Mouse (Mus musculus) liver, embryonic 12.5 days (tissue): ENCODE measurements around the gene Thoc6. TPM values are rescaled to one million over a fixed set of nuclear protein-coding genes. Genes with fewer than 3 reads are reported as not detected.

Experiments used
- ATAC-seq: fragments of 200-750 bp; cut with Nextera tagmentation; 2 replicates; pipeline ENCODE4 v1.8.0; 2017; ENCODE audit warnings: moderate number of reproducible peaks, mild to moderate bottlenecking, moderate library complexity
- H3K27ac ChIP-seq: fragments of 300-500 bp; sonication (generic); 2 replicates; pipeline ENCODE4 v1.5.1; 2016; ENCODE audit warnings: mild to moderate bottlenecking
- H3K27me3 ChIP-seq: fragments of 300-500 bp; sonication (generic); replicated peaks from 2 replicates; pipeline ENCODE4 v1.6.1; 2016; ENCODE audit warnings: mild to moderate bottlenecking, moderate library complexity
- H3K36me3 ChIP-seq: fragments of 300-500 bp; sonication (generic); 2 replicates; pipeline ENCODE4 v1.6.1; 2016; ENCODE audit warnings: mild to moderate bottlenecking, moderate library complexity
- H3K4me1 ChIP-seq: fragments of 300-500 bp; sonication (generic); 2 replicates; pipeline ENCODE4 v1.6.1; 2016
- H3K4me2 ChIP-seq: fragments of 300-500 bp; sonication (generic); 2 replicates; pipeline ENCODE4 v1.6.1; 2016; ENCODE audit warnings: mild to moderate bottlenecking, moderate library complexity
- H3K4me3 ChIP-seq: fragments of 300-500 bp; sonication (generic); 2 replicates; pipeline ENCODE4 v1.5.1; 2016; ENCODE audit warnings: mild to moderate bottlenecking, moderate library complexity
- H3K9ac ChIP-seq: fragments of 300-500 bp; sonication (generic); 2 replicates; pipeline ENCODE4 v1.6.1; 2016; ENCODE audit warnings: mild to moderate bottlenecking, moderate library complexity
- H3K9me3 ChIP-seq: fragments of 300-500 bp; sonication (generic); replicated peaks from 2 replicates; pipeline ENCODE4 v1.6.1; 2016; ENCODE audit warnings: mild to moderate bottlenecking, moderate library complexity
- WGBS: fragments of 180-500 bp; shearing (Covaris S2); methylation state at CpG from one replicate; pipeline ENCODE4 v1.1.7; 2016; ENCODE audit not compliant: insufficient replicate concordance; 5-methylcytosine and 5-hydroxymethylcytosine counted together
- polyA plus RNA-seq: library from polyadenylated mRNA; unstranded; fragments of >200 nt; fragmentation: Nextera tagmentation; extraction: Ambion mirVana; gene quantifications from 2 replicates; pipeline ENCODE4 v1.2.1, GENCODE M21; 2016

Gene Thoc6
- polyA plus RNA-seq, 1 experiment from 2014 or later = 36.1 TPM

DNA sequence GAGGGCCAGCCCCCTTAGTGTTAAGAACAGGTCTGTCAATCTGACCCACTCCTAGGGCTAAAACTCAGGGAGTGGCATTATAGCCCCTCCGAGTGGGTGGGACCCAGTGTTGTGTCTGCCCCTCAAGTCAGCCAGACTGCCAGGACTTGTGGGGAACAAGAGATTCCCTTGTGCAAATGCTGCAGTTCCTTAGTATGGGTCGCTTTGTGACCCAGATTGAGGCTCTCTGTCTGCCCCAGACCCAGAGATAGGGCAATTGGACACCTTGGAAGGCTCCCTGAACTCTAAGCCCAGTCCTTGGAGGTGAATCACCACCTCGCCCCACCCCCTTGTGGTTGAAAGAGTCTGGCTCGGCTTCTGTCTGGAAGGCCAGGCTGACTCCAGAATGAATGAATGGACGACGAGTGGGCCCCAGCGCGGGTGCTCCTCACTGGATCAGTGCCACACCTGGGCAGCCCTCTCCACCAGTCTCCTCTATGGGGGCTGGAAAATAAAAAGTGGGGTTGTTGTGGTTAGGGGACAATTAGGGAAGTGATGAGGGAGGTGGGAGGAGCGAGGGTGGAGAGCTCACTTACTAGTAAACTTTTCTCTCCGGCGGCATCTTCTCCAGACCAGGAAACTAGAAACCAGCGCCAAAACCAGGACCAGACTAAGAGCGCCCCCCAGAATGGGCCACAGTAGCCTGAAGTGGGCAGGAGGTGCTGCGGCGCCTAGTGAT lies 2.0 kb upstream of the Thoc6 start:
- Histone ChIP-seq H3K27me3 (peaks cover 61% of the 10 kb centered on the region), H3K4me1 (peaks cover 62% of the 10 kb centered on the region), H3K36me3 (peaks cover under 1% of the 10 kb centered on the region; the same call in 1 of the 2 replicates), H3K27ac (no peak overlapping the region), H3K4me3 (peak overlapping the region; percentile 63), H3K4me2 (peak overlapping the region; percentile 93), H3K9me3 (no peaks in the 10 kb centered on the region), H3K9ac (no peak overlapping the region)
- no peak for ATAC-seq
- WGBS = 13% methylated on average over 15 of the region's 15 CpGs

DNA sequence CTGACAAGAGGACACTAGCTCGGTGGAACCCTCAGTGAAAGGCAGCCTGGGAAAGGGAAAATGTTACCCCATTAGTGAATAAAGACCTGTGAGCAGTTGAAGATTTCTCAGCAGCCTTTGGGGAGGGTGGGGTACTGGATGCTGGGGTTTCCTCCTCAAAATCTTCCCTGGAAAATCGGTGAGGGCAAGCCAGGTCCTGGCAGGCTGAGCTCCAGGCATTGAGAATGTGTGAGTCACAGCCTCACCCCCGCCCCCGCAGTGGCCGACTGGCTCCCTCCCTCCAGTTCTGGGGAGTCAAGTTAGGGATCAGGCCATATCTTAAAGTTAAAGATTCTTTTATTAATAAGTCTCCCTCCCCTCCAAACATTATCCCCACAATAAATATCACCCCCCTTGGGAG lies 1.4 kb upstream of the Thoc6 start:
- no peak overlapping the region for H3K4me3 ChIP-seq
- ATAC-seq = no peak
- WGBS = 30% methylated on average over 5 of the region's 5 CpGs
- H3K4me1 ChIP-seq = peaks cover 62% of the 10 kb centered on the region
- no peak overlapping the region for H3K4me2 ChIP-seq
- H3K36me3 ChIP-seq = peaks cover 6% of the 10 kb centered on the region
- H3K9me3 ChIP-seq = no peaks in the 10 kb centered on the region
- no peak overlapping the region for H3K9ac ChIP-seq
- H3K27me3 ChIP-seq = peaks cover 55% of the 10 kb centered on the region
- H3K27ac ChIP-seq = no peak overlapping the region

DNA sequence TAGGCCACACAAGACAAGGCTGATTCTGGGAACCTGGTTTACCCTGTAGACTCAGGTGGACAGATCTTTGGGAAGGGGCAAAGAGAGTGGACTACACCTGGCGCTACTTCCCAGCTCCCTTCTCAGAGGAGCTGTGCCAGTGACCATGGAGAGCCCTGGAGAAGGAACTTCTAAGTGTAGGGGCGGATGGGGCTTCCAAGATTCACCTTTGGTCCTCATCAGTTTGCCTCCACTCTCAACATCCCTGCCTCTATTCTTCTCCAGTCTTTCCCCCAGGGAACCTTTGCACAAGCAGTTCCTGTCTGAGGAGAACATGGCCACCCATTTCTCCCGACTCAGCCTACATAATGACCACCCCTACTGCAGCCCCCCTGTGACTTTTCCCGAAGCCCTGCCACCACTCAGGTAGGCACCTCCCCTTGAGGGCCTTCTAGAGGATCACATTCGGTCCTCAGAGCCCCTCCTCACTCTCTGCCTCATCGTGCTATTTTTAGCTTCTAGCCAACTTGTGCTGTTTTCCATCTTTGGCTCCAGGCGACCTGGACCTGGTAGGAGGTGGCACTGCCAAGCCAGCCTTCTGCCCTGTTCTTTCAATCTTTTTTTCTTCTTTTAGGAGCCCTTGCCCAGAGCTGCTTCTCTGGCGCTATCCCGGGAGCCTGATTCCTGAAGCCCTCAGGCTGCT lies 730 bp upstream of the Thoc6 start:
- Histone ChIP-seq H3K4me2 (peak overlapping the region; percentile 72), H3K9me3 (no peaks in the 10 kb centered on the region), H3K4me3 (peak overlapping the region; percentile 65), H3K27ac (0 out of 2 replicates have a peak overlapping the region, but pooled peaks have one; percentile 55), H3K36me3 (peaks cover 13% of the 10 kb centered on the region), H3K9ac (peak overlapping the region; percentile 64), H3K27me3 (peaks cover 48% of the 10 kb centered on the region), H3K4me1 (peaks cover 61% of the 10 kb centered on the region)
- 30% methylated on average over 9 of the region's 9 CpGs for WGBS
- 0 out of 2 replicates have a peak, but pooled peaks have one; percentile 2 for ATAC-seq

DNA sequence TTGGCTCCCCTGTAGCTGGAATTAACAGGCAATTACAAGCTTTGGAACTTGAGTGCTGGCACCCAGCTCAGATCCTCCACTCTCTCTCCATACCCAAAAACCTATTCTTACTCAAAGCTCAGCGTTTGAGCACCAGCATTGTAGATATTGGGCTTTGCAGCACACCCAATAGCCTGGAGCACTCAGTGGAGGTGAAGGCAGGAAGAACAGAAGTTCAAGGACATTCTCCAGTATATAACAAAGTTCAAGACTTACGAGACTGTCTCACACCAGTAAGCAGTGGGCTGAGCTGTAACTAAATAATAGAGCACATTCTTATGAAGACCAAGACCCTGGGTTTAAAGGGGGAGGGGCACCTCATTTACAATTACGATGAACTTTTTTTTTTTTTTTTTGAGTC lies 921 bp downstream of the Thoc6 start:
- Histone ChIP-seq H3K4me1 (peaks cover 56% of the 10 kb centered on the region), H3K9me3 (no peaks in the 10 kb centered on the region), H3K9ac (peak overlapping the region; percentile 64; the same call in 1 of the 2 replicates), H3K36me3 (peaks cover 29% of the 10 kb centered on the region), H3K4me3 (peak overlapping the region; percentile 65), H3K27me3 (peaks cover 32% of the 10 kb centered on the region), H3K4me2 (peak overlapping the region; percentile 72), H3K27ac (no peak overlapping the region)
- 39% methylated on average over 3 of the region's 3 CpGs for WGBS
- ATAC-seq = no peak

DNA sequence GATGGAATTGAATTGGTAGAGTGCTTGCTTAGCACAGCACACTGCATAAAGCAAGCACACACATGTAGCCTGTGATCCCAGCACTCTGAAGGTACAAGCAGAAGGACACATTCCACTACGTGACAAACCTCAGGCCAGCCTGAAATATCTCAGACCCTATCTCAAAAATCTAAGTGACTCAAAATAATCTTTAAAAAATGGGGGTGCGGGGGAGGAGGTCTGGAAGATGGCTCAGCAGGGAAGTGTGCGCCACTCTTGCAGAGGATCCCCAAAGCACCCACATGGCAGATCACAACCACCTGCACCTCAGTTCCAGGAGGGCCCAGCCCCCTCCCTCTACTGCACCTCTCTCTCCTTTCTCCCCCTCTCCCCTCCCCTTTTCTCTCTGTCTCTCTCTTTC lies 2.2 kb downstream of the Thoc6 start:
- Histone ChIP-seq H3K4me2 (no peak overlapping the region), H3K36me3 (peaks cover 42% of the 10 kb centered on the region), H3K9ac (no peak overlapping the region), H3K9me3 (no peaks in the 10 kb centered on the region), H3K27me3 (peaks cover 19% of the 10 kb centered on the region), H3K4me3 (no peak overlapping the region), H3K4me1 (peaks cover 44% of the 10 kb centered on the region), H3K27ac (no peak overlapping the region)
- 82% methylated on average over 3 of the region's 3 CpGs for WGBS
- ATAC-seq = no peak

DNA sequence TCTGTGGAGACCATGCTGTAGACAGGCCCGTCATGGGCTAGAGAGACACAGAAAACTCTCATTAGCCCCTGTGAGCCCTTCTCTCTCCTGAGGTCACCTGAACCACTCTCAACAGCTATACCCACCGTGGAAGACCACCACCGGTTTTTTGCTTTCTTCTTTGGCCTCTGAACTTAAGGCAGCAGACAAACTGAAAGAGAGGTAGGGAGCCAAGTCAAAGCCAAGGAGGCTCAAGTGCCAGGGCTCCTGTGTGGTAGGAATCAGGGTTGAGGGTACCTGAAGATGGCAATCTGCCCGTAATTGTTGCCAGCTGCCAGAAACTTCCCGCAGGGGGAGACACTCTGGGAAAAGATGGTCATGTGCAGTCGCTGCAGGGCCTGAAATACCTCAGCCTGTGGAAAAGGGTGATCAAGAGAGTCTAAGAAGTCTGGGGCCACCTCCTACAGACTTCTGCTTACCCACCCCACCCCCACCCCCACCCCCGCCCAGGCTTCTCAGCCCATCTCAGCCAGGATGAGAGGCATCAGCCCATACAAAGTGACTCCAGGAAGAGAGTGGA lies 3.1 kb downstream of the Thoc6 start:
- no peak overlapping the region for H3K27ac ChIP-seq
- H3K9ac ChIP-seq = no peak overlapping the region
- peaks cover 35% of the 10 kb centered on the region for H3K4me1 ChIP-seq
- no peak for ATAC-seq
- H3K9me3 ChIP-seq = no peaks in the 10 kb centered on the region
- H3K36me3 ChIP-seq = peaks cover 44% of the 10 kb centered on the region
- H3K27me3 ChIP-seq = peaks cover 10% of the 10 kb centered on the region
- no peak overlapping the region for H3K4me2 ChIP-seq
- 81% methylated on average over 7 of the region's 7 CpGs for WGBS
- H3K4me3 ChIP-seq = no peak overlapping the region

DNA sequence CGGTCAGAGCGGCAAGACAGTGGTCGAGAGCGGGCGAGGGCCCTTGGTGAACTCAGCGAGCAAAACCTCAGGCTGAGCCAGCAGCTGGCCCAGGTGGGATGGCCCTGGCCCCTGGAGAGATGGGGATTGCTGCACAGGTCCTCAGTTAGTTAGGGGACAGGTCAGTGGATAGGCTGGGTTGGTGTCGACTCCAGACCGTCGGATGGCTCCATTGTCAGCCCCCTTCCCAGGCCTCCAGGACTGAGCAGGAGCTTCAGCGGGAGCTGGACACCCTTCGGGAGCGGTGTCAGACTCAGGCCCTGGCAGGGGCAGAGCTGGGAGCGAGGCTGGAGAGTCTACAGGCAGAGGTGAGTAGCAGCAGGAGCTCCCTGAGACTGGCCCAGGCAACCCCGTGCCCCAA lies 8.2 kb downstream of the Thoc6 start:
- Histone ChIP-seq H3K36me3 (peaks cover 42% of the 10 kb centered on the region), H3K9me3 (no peaks in the 10 kb centered on the region), H3K4me3 (no peak overlapping the region), H3K27ac (no peak overlapping the region), H3K4me1 (no peaks in the 10 kb centered on the region), H3K4me2 (no peak overlapping the region), H3K27me3 (peaks cover 32% of the 10 kb centered on the region), H3K9ac (no peak overlapping the region)
- 82% methylated on average over 14 of the region's 14 CpGs for WGBS
- no peak for ATAC-seq

DNA sequence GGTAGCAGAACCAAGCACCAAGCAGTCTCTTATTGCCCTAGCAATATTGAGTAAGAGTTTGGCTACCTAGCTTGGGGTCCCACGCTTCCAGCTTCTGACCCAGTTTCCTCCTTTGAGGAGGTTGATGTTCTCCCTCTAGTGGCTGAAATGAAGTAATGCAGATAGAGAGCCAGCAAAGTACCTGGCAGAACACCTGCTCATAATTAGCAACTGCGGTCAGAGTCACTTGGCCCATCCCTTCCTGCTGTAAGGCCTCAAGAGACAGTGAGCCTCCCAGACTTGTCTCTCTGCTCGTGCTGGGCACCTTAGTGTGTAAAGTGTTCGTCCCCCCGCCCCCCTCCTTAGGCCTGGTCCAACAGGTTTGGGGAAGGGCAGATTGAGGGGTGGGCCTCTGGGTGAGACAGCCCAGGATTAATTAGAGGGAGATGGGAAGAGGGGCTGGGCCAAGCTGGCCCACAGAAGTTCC lies 9.1 kb downstream of the Thoc6 start:
- Histone ChIP-seq H3K27me3 (peaks cover 42% of the 10 kb centered on the region), H3K9me3 (no peaks in the 10 kb centered on the region), H3K27ac (no peak overlapping the region), H3K4me2 (no peak overlapping the region), H3K9ac (no peak overlapping the region), H3K4me1 (no peaks in the 10 kb centered on the region), H3K36me3 (peaks cover 33% of the 10 kb centered on the region), H3K4me3 (no peak overlapping the region)
- ATAC-seq = no peak; the same call in 1 of the 2 replicates
- WGBS = 27% methylated on average over 5 of the region's 5 CpGs

DNA sequence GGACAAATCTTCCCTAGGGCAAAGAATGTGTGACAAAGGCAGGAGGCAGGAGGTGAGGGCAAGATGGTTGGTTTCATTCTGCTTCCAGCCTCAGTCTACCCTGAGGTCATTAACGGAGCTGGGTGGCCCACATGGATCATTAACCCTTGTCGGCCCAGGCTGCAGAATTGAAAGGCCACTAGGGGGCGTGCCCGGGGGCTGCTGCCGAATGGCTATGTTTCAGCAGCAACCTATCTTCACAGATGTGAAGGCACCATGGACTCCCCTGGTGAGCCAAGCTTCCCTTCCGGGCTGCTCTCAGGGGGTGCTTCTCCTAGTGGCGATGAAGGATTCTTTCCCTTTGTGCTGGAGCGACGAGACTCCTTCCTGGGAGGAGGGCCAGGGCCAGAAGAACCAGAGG lies 12.2 kb downstream of the Thoc6 start:
- 2% methylated on average over 9 of the region's 9 CpGs for WGBS
- peaks cover 62% of the 10 kb centered on the region for H3K27me3 ChIP-seq
- no peak overlapping the region for H3K9ac ChIP-seq
- no peaks in the 10 kb centered on the region for H3K4me1 ChIP-seq
- no peaks in the 10 kb centered on the region for H3K9me3 ChIP-seq
- no peak overlapping the region for H3K27ac ChIP-seq
- peaks cover 2% of the 10 kb centered on the region for H3K36me3 ChIP-seq
- no peak overlapping the region for H3K4me2 ChIP-seq
- no peak for ATAC-seq
- no peak overlapping the region for H3K4me3 ChIP-seq

DNA sequence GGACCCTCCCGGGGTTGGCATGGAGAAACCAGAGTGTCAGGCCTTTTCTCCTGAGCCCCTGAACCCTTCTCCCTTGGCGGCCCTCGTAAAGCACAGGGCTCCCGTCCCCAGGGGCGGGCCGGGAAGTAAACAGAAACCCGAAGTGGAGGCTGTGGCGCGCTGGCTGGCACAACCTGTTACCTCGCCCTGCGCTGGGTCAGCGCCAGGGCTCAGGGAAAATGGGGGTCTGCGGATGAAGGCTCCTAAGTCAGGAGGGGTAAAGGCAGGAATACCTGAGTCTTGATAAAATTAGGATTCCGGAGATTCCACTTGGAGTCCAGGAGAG lies 12.8 kb downstream of the Thoc6 start:
- H3K4me1 ChIP-seq = no peaks in the 10 kb centered on the region
- no peak for ATAC-seq
- H3K4me2 ChIP-seq = peak overlapping the region; percentile 15; the same call in 1 of the 2 replicates
- no peaks in the 10 kb centered on the region for H3K9me3 ChIP-seq
- H3K36me3 ChIP-seq = no peaks in the 10 kb centered on the region
- 7% methylated on average over 14 of the region's 14 CpGs for WGBS
- H3K9ac ChIP-seq = no peak overlapping the region
- H3K27ac ChIP-seq = no peak overlapping the region
- peaks cover 62% of the 10 kb centered on the region for H3K27me3 ChIP-seq
- H3K4me3 ChIP-seq = peak overlapping the region; percentile 3; the same call in 1 of the 2 replicates

DNA sequence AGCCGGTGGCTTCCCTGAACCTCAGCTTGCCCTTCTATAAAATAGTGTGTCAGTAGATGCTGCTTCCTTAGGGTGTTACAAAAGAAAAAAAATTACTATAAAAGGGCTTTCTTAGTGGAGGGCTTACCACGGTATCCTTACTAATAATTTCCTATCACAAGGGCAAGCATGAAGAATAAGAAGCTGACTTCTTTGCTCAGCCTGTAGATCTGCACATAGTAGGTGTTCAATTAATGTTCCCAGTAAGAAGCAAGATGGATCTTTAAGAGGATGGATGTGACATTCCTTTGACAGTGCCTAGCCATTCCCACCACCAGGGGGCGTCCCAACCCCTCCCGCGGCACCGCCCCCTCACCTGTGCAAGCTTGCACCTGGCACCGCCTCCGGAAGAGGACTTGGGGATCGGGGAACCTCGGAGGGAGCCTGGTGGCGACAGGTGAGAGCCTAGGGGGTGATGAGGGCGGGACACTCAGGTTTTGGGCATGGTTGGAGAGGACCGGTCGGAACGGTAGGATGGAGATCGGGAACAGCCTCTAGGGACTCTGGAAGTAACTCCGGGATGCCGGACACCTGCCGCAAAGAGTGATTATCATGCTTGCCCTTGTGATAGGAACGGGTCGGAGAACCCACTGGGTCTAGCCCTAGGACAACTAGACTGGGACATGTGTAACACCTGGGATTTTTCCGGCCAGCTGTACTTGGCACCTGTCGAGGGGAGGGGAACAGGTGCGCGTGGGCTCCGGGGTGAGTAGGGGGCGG lies 13.4 kb downstream of the Thoc6 start, which contains the start of gene Bicdl2:
Gene Bicdl2 (plus strand): TSS at position 390 of the 759 bp plus-strand sequence.
- Histone ChIP-seq H3K4me3 (peak within 1 kb of the TSS; percentile 3; the same call in 1 of the 2 replicates), H3K9ac (no peak within 1 kb of the TSS), H3K4me1 (no peaks in the 10 kb centered on the region), H3K27ac (no peak within 1 kb of the TSS), H3K9me3 (no peaks in the 10 kb centered on the region), H3K4me2 (peak within 1 kb of the TSS; percentile 15; the same call in 1 of the 2 replicates), H3K36me3 (no peaks in the 10 kb centered on the region), H3K27me3 (peaks cover 65% of the 10 kb centered on the region)
- no peak for ATAC-seq
- WGBS = 9% methylated on average over 27 of the region's 27 CpGs
